Mouse (Mus musculus): ENCODE measurements around the gene Qpctl. TPM values are rescaled to one million over a fixed set of nuclear protein-coding genes. Genes with fewer than 3 reads are reported as not detected.

Gene Qpctl
- 18.6 and 21.2 TPM in 2 replicates for polyA plus RNA-seq (2014; fragmentation: Nextera tagmentation; extraction: Ambion mirVana)

DNA sequence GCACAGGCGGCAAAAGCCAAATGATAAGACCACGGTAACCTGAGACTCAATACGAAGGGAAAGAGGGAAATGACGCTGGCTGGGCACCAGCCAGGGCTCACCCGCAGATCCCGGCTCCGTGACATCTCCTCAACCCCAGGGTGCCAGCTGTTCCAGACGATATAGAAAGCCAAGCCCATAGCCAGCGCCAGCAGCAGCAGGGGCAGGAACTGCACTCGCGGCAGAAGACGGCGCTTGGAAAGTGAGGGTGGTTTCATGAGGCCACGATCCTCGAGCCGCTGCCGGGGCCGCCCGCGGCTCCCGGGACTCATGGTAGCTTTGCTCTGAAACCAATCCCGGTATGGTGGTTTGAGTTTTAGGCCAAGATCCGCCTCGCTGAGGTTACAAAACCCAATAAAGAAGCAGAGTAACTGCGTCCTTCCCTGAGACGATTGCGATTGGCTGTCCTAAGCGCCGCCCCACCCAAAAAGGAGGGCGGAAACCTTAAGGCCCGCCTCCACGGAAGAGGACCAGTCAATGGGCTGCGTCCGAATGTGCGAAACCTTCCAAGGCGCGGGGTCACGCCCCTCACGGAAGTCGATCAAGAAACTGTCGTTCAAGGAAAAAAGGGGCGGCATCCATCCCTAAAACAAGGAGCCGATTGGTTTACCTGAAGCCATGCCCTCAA lies at the start of gene Qpctl:
Gene Qpctl (minus strand): TSS at position 417 of the 667 bp plus-strand sequence.
- Histone ChIP-seq H3K4me1 (ENCODE audit: control insufficient read depth, insufficient read depth, low read length) (peaks cover 14% of the 10 kb centered on the region), H3K36me3 (ENCODE audit: control insufficient read depth, insufficient read depth, low read length) (peaks cover 16% of the 10 kb centered on the region), H3K4me2 (ENCODE audit: low read depth, low read length) (peak within 1 kb of the TSS; percentile 90), H3K4me3 (ENCODE audit: low read depth, low read length) (peak within 1 kb of the TSS; percentile 65), H3K9ac (replicated peaks; ENCODE audit: low read depth, low read length) (peak within 1 kb of the TSS; percentile 67), H3K27me3 (ENCODE audit: control insufficient read depth, insufficient read depth, low read length) (no peaks in the 10 kb centered on the region), H3K9me3 (ENCODE audit: control insufficient read depth, low read length) (no peaks in the 10 kb centered on the region), H3K27ac (ENCODE audit: low read depth, low read length) (peak within 1 kb of the TSS; percentile 61)
- ATAC-seq (ENCODE audit: low read depth) = peak; percentile 97
- WGBS = under 1% methylated on average over 43 of the region's 43 CpGs

DNA sequence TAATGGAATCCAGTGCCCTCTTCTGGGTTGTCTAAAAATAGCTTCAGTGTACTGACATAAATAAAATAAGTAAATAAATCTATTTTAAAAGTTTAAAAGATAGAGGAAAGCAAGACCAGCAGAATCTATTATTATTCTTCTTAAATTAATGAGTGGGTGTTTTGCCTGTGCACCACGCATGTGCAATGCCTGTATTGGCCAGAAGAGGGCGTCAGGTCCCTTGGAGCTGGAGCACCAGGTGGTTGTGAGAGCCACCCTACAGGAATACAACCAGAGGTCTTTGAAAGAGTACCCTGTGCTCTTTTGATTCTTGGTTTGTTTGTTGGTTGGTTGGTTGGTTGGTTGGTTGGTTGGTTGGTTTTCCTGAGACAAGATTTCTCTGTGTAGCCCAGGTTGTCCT lies 48.9 kb upstream of the Qpctl start:
- Histone ChIP-seq H3K36me3 (ENCODE audit: control insufficient read depth, insufficient read depth, low read length) (peaks cover 31% of the 10 kb centered on the region), H3K27ac (ENCODE audit: low read depth, low read length) (no peak overlapping the region), H3K27me3 (ENCODE audit: control insufficient read depth, insufficient read depth, low read length) (no peaks in the 10 kb centered on the region), H3K9ac (replicated peaks; ENCODE audit: low read depth, low read length) (no peak overlapping the region), H3K4me1 (ENCODE audit: control insufficient read depth, insufficient read depth, low read length) (no peaks in the 10 kb centered on the region), H3K4me3 (ENCODE audit: low read depth, low read length) (no peak overlapping the region), H3K4me2 (ENCODE audit: low read depth, low read length) (no peak overlapping the region), H3K9me3 (ENCODE audit: control insufficient read depth, low read length) (no peaks in the 10 kb centered on the region)
- WGBS = 28% methylated on average over 2 of the region's 2 CpGs
- no peak for ATAC-seq (ENCODE audit: low read depth)

DNA sequence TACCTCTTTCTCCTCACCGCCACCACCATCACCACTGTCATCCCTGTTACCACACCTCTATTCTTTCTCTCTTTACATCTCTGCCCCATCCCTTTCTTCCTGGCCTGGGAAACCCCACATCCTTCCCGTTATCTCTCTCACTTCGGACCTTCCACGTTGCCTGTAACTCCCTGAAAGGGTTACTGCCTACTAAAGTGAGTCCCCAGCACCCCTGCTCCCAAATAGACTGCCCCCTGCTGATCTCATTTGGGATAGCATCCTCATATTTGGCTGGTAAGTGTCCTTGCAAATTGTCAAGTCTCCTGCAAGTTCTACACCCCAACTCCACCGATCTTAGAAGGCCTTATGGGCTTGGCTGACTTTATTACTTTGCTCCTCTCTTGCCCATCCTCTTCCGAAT lies 47.6 kb upstream of the Qpctl start:
- peaks cover 33% of the 10 kb centered on the region for H3K36me3 ChIP-seq (ENCODE audit: control insufficient read depth, insufficient read depth, low read length)
- no peaks in the 10 kb centered on the region for H3K4me1 ChIP-seq (ENCODE audit: control insufficient read depth, insufficient read depth, low read length)
- H3K27me3 ChIP-seq (ENCODE audit: control insufficient read depth, insufficient read depth, low read length) = no peaks in the 10 kb centered on the region
- H3K27ac ChIP-seq (ENCODE audit: low read depth, low read length) = no peak overlapping the region
- H3K4me3 ChIP-seq (ENCODE audit: low read depth, low read length) = no peak overlapping the region
- H3K4me2 ChIP-seq (ENCODE audit: low read depth, low read length) = no peak overlapping the region
- ATAC-seq (ENCODE audit: low read depth) = no peak
- WGBS = 68% methylated on average over 6 of the region's 6 CpGs
- no peak overlapping the region for H3K9ac ChIP-seq (replicated peaks; ENCODE audit: low read depth, low read length)
- no peaks in the 10 kb centered on the region for H3K9me3 ChIP-seq (ENCODE audit: control insufficient read depth, low read length)

DNA sequence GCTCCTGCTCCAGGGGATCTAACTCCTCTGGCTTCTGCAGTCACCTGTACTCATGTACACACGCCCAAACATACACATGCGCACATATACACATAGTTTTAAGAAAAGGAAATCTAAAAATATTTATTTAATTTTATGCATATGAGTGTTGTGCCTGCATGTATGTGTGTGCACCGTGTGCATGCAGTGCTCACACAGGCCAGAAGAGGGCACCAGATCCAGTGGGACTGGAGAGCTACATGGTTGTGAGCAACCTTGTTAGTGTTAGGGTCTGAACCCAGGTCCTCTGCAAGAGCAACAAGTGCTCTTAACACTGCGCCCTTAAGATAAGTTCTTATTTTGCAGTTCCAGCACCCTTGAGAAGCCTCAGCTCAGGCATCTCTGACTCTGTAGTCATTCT lies 45.6 kb upstream of the Qpctl start:
- Histone ChIP-seq H3K4me3 (ENCODE audit: low read depth, low read length) (no peak overlapping the region), H3K27ac (ENCODE audit: low read depth, low read length) (no peak overlapping the region), H3K36me3 (ENCODE audit: control insufficient read depth, insufficient read depth, low read length) (peaks cover 37% of the 10 kb centered on the region), H3K9ac (replicated peaks; ENCODE audit: low read depth, low read length) (no peak overlapping the region), H3K4me1 (ENCODE audit: control insufficient read depth, insufficient read depth, low read length) (no peaks in the 10 kb centered on the region), H3K9me3 (ENCODE audit: control insufficient read depth, low read length) (no peaks in the 10 kb centered on the region), H3K4me2 (ENCODE audit: low read depth, low read length) (no peak overlapping the region), H3K27me3 (ENCODE audit: control insufficient read depth, insufficient read depth, low read length) (no peaks in the 10 kb centered on the region)
- ATAC-seq (ENCODE audit: low read depth) = no peak
- WGBS = 98% methylated on average over 4 of the region's 4 CpGs

DNA sequence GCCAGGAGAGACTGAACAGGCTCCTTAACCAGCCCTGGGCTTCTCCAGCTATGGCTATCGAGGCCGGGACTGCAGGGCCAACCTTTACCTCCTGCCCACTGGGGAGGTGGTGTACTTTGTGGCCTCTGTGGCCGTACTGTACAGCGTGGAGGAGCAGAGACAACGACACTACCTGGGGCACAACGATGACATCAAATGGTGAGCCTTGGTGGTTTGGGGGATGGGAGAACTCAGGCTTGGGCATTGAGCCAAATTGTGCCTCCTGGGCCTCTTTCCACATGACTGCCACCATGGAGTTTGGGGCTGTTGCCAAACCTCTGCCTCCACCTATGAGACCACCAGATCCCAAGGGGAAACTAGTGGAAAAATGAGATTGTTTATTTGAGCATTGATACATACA lies 35.7 kb upstream of the Qpctl start:
- H3K9ac ChIP-seq (replicated peaks; ENCODE audit: low read depth, low read length) = no peak overlapping the region
- 40% methylated on average over 6 of the region's 6 CpGs for WGBS
- peaks cover 8% of the 10 kb centered on the region; the same call in 1 of the 2 replicates for H3K4me1 ChIP-seq (ENCODE audit: control insufficient read depth, insufficient read depth, low read length)
- peak overlapping the region; percentile 56 for H3K27ac ChIP-seq (ENCODE audit: low read depth, low read length)
- H3K36me3 ChIP-seq (ENCODE audit: control insufficient read depth, insufficient read depth, low read length) = peaks cover 31% of the 10 kb centered on the region
- 0 out of 2 replicates have a peak, but pooled peaks cover under 1% of the 10 kb centered on the region for H3K27me3 ChIP-seq (ENCODE audit: control insufficient read depth, insufficient read depth, low read length)
- no peak overlapping the region for H3K4me2 ChIP-seq (ENCODE audit: low read depth, low read length)
- no peak overlapping the region for H3K4me3 ChIP-seq (ENCODE audit: low read depth, low read length)
- no peaks in the 10 kb centered on the region for H3K9me3 ChIP-seq (ENCODE audit: control insufficient read depth, low read length)
- peak; percentile 42; the same call in 1 of the 2 replicates for ATAC-seq (ENCODE audit: low read depth)

DNA sequence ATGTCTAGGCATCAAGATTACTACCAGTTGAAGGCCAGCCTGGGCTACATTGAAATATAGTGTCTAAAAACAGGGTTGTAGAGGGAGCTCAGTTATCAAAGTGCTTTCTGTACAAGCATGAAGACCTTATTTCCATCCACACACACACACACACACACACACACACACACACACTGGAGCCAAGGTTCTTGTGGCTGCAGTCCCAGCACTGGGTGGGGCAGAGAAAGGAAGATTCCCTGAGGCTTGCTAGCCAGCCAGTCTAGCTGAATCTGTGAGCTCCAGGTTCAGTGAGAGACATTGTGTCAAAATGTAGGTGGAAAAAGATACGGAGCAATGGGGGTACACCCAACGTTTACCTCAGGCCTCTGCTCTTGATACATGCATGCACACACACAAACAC lies 35.2 kb upstream of the Qpctl start:
- H3K4me3 ChIP-seq (ENCODE audit: low read depth, low read length) = no peak overlapping the region
- H3K36me3 ChIP-seq (ENCODE audit: control insufficient read depth, insufficient read depth, low read length) = peaks cover 31% of the 10 kb centered on the region
- no peaks in the 10 kb centered on the region for H3K9me3 ChIP-seq (ENCODE audit: control insufficient read depth, low read length)
- 0 out of 2 replicates have a peak, but pooled peaks have one; percentile 4 for ATAC-seq (ENCODE audit: low read depth)
- 0 out of 2 replicates have a peak, but pooled peaks cover 6% of the 10 kb centered on the region for H3K27me3 ChIP-seq (ENCODE audit: control insufficient read depth, insufficient read depth, low read length)
- H3K4me2 ChIP-seq (ENCODE audit: low read depth, low read length) = no peak overlapping the region
- 89% methylated on average over 2 of the region's 2 CpGs for WGBS
- H3K4me1 ChIP-seq (ENCODE audit: control insufficient read depth, insufficient read depth, low read length) = peaks cover 8% of the 10 kb centered on the region; the same call in 1 of the 2 replicates
- H3K27ac ChIP-seq (ENCODE audit: low read depth, low read length) = peak overlapping the region; percentile 56
- H3K9ac ChIP-seq (replicated peaks; ENCODE audit: low read depth, low read length) = no peak overlapping the region

DNA sequence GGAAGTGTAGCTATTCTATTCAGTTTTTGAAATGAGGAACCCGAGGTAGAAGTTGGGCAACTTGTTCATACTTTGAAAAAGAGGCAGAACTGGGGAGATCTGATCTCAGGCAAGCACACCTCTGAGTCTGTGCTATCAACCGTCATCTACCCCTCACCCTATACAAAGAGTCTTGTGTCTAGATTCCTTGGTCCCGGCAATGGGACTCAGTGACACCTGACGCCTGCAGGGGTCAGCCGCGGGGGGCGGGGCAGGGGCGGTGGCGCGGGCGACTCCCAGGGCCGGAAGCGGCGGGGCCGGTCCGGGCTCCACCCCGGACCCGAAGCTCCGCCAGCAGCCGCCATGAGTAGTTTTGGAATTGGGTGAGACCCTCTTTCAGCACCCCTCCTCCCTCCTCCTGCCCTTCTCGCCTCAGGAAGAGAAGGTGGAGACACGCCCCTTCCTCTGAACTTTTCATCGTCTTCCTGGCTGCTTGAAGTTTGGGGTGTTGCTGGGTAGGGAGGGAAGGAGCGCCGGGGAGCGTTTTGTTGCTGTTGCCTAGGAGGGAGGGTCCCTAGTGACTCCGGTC lies 31.9 kb upstream of the Qpctl start:
- Histone ChIP-seq H3K27ac (ENCODE audit: low read depth, low read length) (no peak overlapping the region), H3K27me3 (ENCODE audit: control insufficient read depth, insufficient read depth, low read length) (0 out of 2 replicates have a peak, but pooled peaks cover 9% of the 10 kb centered on the region), H3K4me1 (ENCODE audit: control insufficient read depth, insufficient read depth, low read length) (peaks cover 22% of the 10 kb centered on the region), H3K4me2 (ENCODE audit: low read depth, low read length) (peak overlapping the region; percentile 46), H3K9me3 (ENCODE audit: control insufficient read depth, low read length) (no peaks in the 10 kb centered on the region), H3K9ac (replicated peaks; ENCODE audit: low read depth, low read length) (peak overlapping the region; percentile 28), H3K36me3 (ENCODE audit: control insufficient read depth, insufficient read depth, low read length) (peaks cover 18% of the 10 kb centered on the region), H3K4me3 (ENCODE audit: low read depth, low read length) (peak overlapping the region; percentile 27)
- no peak for ATAC-seq (ENCODE audit: low read depth)
- WGBS = 2% methylated on average over 27 of the region's 27 CpGs

DNA sequence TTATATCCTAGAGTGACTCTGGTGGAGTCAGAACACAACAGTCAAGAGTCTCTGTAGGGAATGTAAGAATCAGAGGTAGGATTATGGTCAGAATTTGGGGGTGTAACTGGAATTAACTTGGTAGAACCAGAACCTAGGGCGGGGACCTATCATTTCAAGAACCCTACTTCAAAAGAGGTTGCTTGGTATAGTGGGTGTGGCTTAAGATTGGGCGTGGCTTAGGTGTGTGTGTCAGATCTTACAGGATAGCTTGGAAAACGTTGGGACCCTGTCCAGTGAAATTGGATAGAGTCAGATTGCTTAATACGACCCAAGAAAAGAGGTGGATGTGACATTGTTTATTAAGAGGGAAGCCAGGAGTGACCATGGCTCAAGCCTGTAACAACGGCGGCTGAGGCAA lies 30.8 kb upstream of the Qpctl start:
- 44% methylated on average over 6 of the region's 6 CpGs for WGBS
- Histone ChIP-seq H3K4me2 (ENCODE audit: low read depth, low read length) (peak overlapping the region; percentile 67; the same call in 1 of the 2 replicates), H3K4me3 (ENCODE audit: low read depth, low read length) (peak overlapping the region; percentile 26; the same call in 1 of the 2 replicates), H3K27ac (ENCODE audit: low read depth, low read length) (no peak overlapping the region), H3K36me3 (ENCODE audit: control insufficient read depth, insufficient read depth, low read length) (peaks cover 12% of the 10 kb centered on the region; the same call in 1 of the 2 replicates), H3K9ac (replicated peaks; ENCODE audit: low read depth, low read length) (no peak overlapping the region), H3K27me3 (ENCODE audit: control insufficient read depth, insufficient read depth, low read length) (0 out of 2 replicates have a peak, but pooled peaks cover 9% of the 10 kb centered on the region), H3K9me3 (ENCODE audit: control insufficient read depth, low read length) (no peaks in the 10 kb centered on the region), H3K4me1 (ENCODE audit: control insufficient read depth, insufficient read depth, low read length) (peaks cover 19% of the 10 kb centered on the region)
- no peak for ATAC-seq (ENCODE audit: low read depth)

DNA sequence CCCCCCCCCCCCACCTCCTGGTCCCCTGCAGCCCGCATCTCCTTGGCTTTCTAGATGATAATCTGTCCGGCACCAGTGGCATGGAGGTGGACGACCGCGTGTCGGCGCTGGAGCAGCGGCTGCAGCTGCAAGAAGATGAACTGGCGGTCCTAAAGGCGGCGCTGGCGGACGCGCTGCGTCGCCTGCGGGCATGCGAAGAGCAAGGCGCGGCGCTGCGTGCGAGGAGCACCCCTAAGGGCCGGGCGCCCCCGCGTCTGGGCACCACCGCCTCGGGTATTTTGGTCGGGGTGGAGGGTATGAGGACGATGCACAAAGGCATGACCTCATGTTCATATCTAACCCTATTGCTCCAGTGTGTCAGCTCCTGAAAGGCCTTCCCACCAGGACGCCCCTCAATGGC lies 30.1 kb upstream of the Qpctl start:
- H3K4me3 ChIP-seq (ENCODE audit: low read depth, low read length) = peak overlapping the region; percentile 26
- peaks cover 16% of the 10 kb centered on the region for H3K4me1 ChIP-seq (ENCODE audit: control insufficient read depth, insufficient read depth, low read length)
- H3K9ac ChIP-seq (replicated peaks; ENCODE audit: low read depth, low read length) = 0 out of 2 replicates have a peak overlapping the region, but pooled peaks have one; percentile 11
- H3K9me3 ChIP-seq (ENCODE audit: control insufficient read depth, low read length) = no peaks in the 10 kb centered on the region
- under 1% methylated on average over 29 of the region's 32 CpGs for WGBS
- 0 out of 2 replicates have a peak, but pooled peaks cover 9% of the 10 kb centered on the region for H3K27me3 ChIP-seq (ENCODE audit: control insufficient read depth, insufficient read depth, low read length)
- no peak overlapping the region for H3K27ac ChIP-seq (ENCODE audit: low read depth, low read length)
- H3K36me3 ChIP-seq (ENCODE audit: control insufficient read depth, insufficient read depth, low read length) = peaks cover 12% of the 10 kb centered on the region; the same call in 1 of the 2 replicates
- H3K4me2 ChIP-seq (ENCODE audit: low read depth, low read length) = peak overlapping the region; percentile 67
- ATAC-seq (ENCODE audit: low read depth) = no peak
